Mouse (Mus musculus) T-helper 17 cell (primary cell): Measurements from ENCODE around the gene Pnlip.

Source experiments
- in situ Hi-C, 2 experiments: fragments of 300-600 bp; cut with MboI, MseI; formaldehyde crosslinking; loops; 1 replicate in 1 of 2; 2 replicates in 1 of 2; pipeline ENCODE4 v1.15.1; 2025; ENCODE audit warnings: high pct_unique_total_duplicates in 2 of 2

Pnlip gene

GRCm38 (mm10) chr19:58720439-58720838, 68.1 kb downstream of the Pnlip start:
- in situ Hi-C loops = no loop called here

GRCm38 (mm10) chr19:58726551-58726950, 74.3 kb downstream of the Pnlip start:
- in situ Hi-C loops = no loop called here

- in situ Hi-C loops = no loop called here
Observed at GRCm38 (mm10) chr19:58727756-58728155, 75.5 kb downstream of the Pnlip start.

- in situ Hi-C loops = no loop called here
Observed at GRCm38 (mm10) chr19:58728445-58729031, 76.2 kb downstream of the Pnlip start, which contains the start of gene Pnliprp1. TSS of gene Pnliprp1 (plus strand) at chr19:58728887.
